Mouse (Mus musculus): ENCODE measurements around the gene Bpifb5. TPM values are rescaled to one million over a fixed set of nuclear protein-coding genes. Genes with fewer than 3 reads are reported as not detected.
"Not testable (repeated sequence)": the region's sequence is repeated elsewhere in the genome, so short reads cannot be mapped to it uniquely, and the experiment has no call there.

The Bpifb5 gene
- not detected for total RNA-seq (2021)

GRCm38 (mm10) chr2:154223265-154223916 is at the start of gene Bpifb5:
Gene Bpifb5 (plus strand): TSS chr2:154223742.
- intact Hi-C loops (cut with DNase I) = no loop called here
- DNase-seq (ENCODE audit: low spot score in 2 of 2) = no peak

GRCm38 (mm10) chr2:154181900-154182299 is 41.6 kb upstream of the Bpifb5 start:
- DNase-seq (ENCODE audit: low spot score in 2 of 2); intact Hi-C loops (cut with DNase I): not testable (repeated sequence)

GRCm38 (mm10) chr2:154183061-154183460 is 40.5 kb upstream of the Bpifb5 start:
- peak in 1 of 2 experiments; percentile 72 for DNase-seq (ENCODE audit: low spot score in 2 of 2)
- intact Hi-C loops (cut with DNase I) = not testable (repeated sequence)

GRCm38 (mm10) chr2:154185319-154185718 is 38.2 kb upstream of the Bpifb5 start:
- intact Hi-C loops (cut with DNase I) = no loop called here
- no peak for DNase-seq (ENCODE audit: low spot score in 2 of 2)

- peak in 1 of 2 experiments; percentile 55 for DNase-seq (ENCODE audit: low spot score in 2 of 2)
- intact Hi-C loops (cut with DNase I) = no loop called here
These were observed 37.8 kb upstream of the Bpifb5 start for GRCm38 (mm10) chr2:154185748-154186147.

GRCm38 (mm10) chr2:154187468-154187867 is 36.1 kb upstream of the Bpifb5 start:
- no peak for DNase-seq (ENCODE audit: low spot score in 2 of 2)
- intact Hi-C loops (cut with DNase I) = no loop called here

GRCm38 (mm10) chr2:154189877-154190434 is 33.6 kb upstream of the Bpifb5 start:
- intact Hi-C loops (cut with DNase I) = no loop called here
- DNase-seq (ENCODE audit: low spot score in 2 of 2) = no peak

- DNase-seq (ENCODE audit: low spot score in 2 of 2) = no peak
- intact Hi-C loops (cut with DNase I) = no loop called here
These were observed 32.8 kb upstream of the Bpifb5 start, which contains the start of gene Bpifb1 for GRCm38 (mm10) chr2:154190546-154191258. Gene Bpifb1 (plus strand): TSS chr2:154190818.

- intact Hi-C loops (cut with DNase I) = no loop called here
- DNase-seq (ENCODE audit: low spot score in 2 of 2) = no peak
These were observed 31.4 kb upstream of the Bpifb5 start for GRCm38 (mm10) chr2:154192141-154192540.

- no peak for DNase-seq (ENCODE audit: low spot score in 2 of 2)
- intact Hi-C loops (cut with DNase I) = no loop called here
These were observed 30.5 kb upstream of the Bpifb5 start for GRCm38 (mm10) chr2:154193071-154193470.

- intact Hi-C loops (cut with DNase I) = no loop called here
- no peak for DNase-seq (ENCODE audit: low spot score in 2 of 2)
These were observed 29.5 kb upstream of the Bpifb5 start for GRCm38 (mm10) chr2:154193994-154194504.

GRCm38 (mm10) chr2:154197036-154197435 is 26.5 kb upstream of the Bpifb5 start:
- intact Hi-C loops (cut with DNase I) = no loop called here
- no peak for DNase-seq (ENCODE audit: low spot score in 2 of 2)

- DNase-seq (ENCODE audit: low spot score in 2 of 2) = peak in 1 of 2 experiments; percentile 60
- intact Hi-C loops (cut with DNase I) = no loop called here
These were observed 18.9 kb upstream of the Bpifb5 start for GRCm38 (mm10) chr2:154204630-154205029.

GRCm38 (mm10) chr2:154206908-154207307 is 16.6 kb upstream of the Bpifb5 start:
- intact Hi-C loops (cut with DNase I) = no loop called here

GRCm38 (mm10) chr2:154209112-154209511 is 14.4 kb upstream of the Bpifb5 start:
- intact Hi-C loops (cut with DNase I) = no loop called here
- peak; percentile 33 to 49 for DNase-seq (ENCODE audit: low spot score in 2 of 2)

More at GRCm38 (mm10) chr2:154206908-154207307, 16.6 kb upstream of the Bpifb5 start:
- no peak for DNase-seq (ENCODE audit: low spot score in 2 of 2)

- no peak for DNase-seq (ENCODE audit: low spot score in 2 of 2)
- intact Hi-C loops (cut with DNase I) = loop anchor here (1.0 kb wide), 1 partner anchor 168 kb away; no protein-coding TSS in a partner anchor
These were observed 12.4 kb upstream of the Bpifb5 start for GRCm38 (mm10) chr2:154211121-154211520.

GRCm38 (mm10) chr2:154211881-154212280 is 11.7 kb upstream of the Bpifb5 start:
- intact Hi-C loops (cut with DNase I) = loop anchor here (1.0 kb wide), 1 partner anchor 167 kb away; no protein-coding TSS in a partner anchor
- peak; percentile 71 to 93 for DNase-seq (ENCODE audit: low spot score in 2 of 2)

GRCm38 (mm10) chr2:154215191-154215590 is 8.4 kb upstream of the Bpifb5 start:
- intact Hi-C loops (cut with DNase I) = loop anchor here (2.0 kb wide), 1 partner anchor 76 kb away; no protein-coding TSS in a partner anchor
- peak; percentile 55 to 66 for DNase-seq (ENCODE audit: low spot score in 2 of 2)

GRCm38 (mm10) chr2:154219950-154220349 is 3.6 kb upstream of the Bpifb5 start:
- intact Hi-C loops (cut with DNase I) = no loop called here
- DNase-seq (ENCODE audit: low spot score in 2 of 2) = no peak

GRCm38 (mm10) chr2:154223917-154224273 is 353 bp downstream of the Bpifb5 start:
- intact Hi-C loops (cut with DNase I) = no loop called here
- no peak for DNase-seq (ENCODE audit: low spot score in 2 of 2)

All from left cerebral cortex, postnatal 25 days (tissue).